Mouse (Mus musculus) forebrain, embryonic 16.5 days (tissue): ENCODE measurements around the gene Flt3. TPM values are rescaled to one million over a fixed set of nuclear protein-coding genes. Genes with fewer than 3 reads are reported as not detected.

Experiments used
- ATAC-seq: fragments of 200-750 bp; cut with Nextera tagmentation; 2 replicates; pipeline ENCODE4 v1.8.0; 2017; ENCODE audit warnings: mild to moderate bottlenecking, moderate library complexity
- H3K27ac ChIP-seq: fragments of 300-500 bp; sonication (generic); 2 replicates; pipeline ENCODE4 v1.5.1; 2014; ENCODE audit warnings: low read length, control low read depth
- H3K27me3 ChIP-seq: fragments of 300-500 bp; sonication (generic); replicated peaks from 2 replicates; pipeline ENCODE4 v1.6.1; 2014; ENCODE audit warnings: low read length; ENCODE audit not compliant: control insufficient read depth, insufficient read depth
- H3K36me3 ChIP-seq: fragments of 300-500 bp; sonication (generic); 2 replicates; pipeline ENCODE4 v1.6.1; 2014; ENCODE audit not compliant: control insufficient read depth, insufficient read depth
- H3K4me1 ChIP-seq: fragments of 300-500 bp; sonication (generic); replicated peaks from 2 replicates; pipeline ENCODE4 v1.6.1; 2014; ENCODE audit warnings: low read length; ENCODE audit not compliant: control insufficient read depth, insufficient read depth
- H3K4me2 ChIP-seq: fragments of 300-500 bp; sonication (generic); 2 replicates; pipeline ENCODE4 v1.6.1; 2014; ENCODE audit warnings: mild to moderate bottlenecking, low read length, control low read depth
- H3K4me3 ChIP-seq: fragments of 300-500 bp; sonication (generic); replicated peaks from 2 replicates; pipeline ENCODE4 v1.5.1; 2014; ENCODE audit warnings: mild to moderate bottlenecking, low read length, control low read depth
- H3K9ac ChIP-seq: fragments of 300-500 bp; sonication (generic); replicated peaks from 2 replicates; pipeline ENCODE4 v1.6.1; 2014; ENCODE audit warnings: low read depth, low read length, control low read depth
- H3K9me3 ChIP-seq: fragments of 300-500 bp; sonication (generic); 2 replicates; pipeline ENCODE4 v1.6.1; 2016; ENCODE audit warnings: low read length; ENCODE audit not compliant: control insufficient read depth
- WGBS: fragments of 180-500 bp; shearing (Covaris S2); extraction: QIAGEN DNeasy Blood & Tissue Kit; methylation state at CpG from one replicate; pipeline ENCODE4 v1.1.7; 2014; 5-methylcytosine and 5-hydroxymethylcytosine counted together
- polyA plus RNA-seq: library from polyadenylated mRNA; unstranded; fragments of >200 nt; fragmentation: Nextera tagmentation; extraction: Ambion mirVana; gene quantifications from 2 replicates; pipeline ENCODE4 v1.2.1, GENCODE M21; 2015

Flt3 gene
- polyA plus RNA-seq, 1 experiment from 2014 or later = 0.18 TPM

DNA sequence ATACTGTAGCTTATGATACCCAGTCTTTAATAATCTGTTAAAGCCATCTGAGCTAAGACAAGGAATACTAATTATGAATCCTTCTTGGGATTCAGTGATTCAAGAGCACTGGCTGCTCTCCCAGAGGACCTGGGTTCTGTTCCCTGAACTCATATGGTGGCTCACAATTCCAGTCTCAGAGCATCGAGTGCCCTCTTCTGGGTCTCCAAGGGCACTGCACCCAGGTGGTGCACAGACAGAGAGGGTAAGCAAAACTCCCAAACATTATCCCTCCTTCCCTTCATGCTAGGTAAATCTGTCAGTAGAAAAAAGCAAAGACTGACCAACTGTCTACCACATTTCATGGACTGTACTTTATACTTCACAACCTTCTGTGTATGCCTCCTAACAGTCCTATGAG lies 54.3 kb downstream of the Flt3 start:
- no peaks in the 10 kb centered on the region for H3K27me3 ChIP-seq

DNA sequence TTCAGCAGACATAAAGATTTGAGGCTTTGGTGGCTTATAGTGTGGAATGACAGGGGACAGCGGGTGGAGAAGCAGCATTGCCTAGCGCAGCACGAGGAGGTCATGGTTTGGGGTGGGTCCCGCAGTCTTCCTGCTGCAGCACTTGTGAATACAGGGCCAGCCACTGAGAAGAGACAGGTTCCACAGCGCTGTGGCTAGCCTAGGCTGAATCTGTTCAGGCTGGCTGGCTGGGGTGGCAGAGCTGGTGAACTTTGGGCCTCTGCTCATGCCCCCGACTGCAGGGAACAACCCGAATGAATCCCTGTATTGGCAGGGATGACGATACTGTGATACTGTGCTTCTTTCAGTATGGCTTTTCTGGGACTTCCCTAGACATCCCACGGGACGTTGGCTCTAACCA lies 56.4 kb downstream of the Flt3 start:
- no peaks in the 10 kb centered on the region for H3K4me1 ChIP-seq
- H3K9ac ChIP-seq = no peak overlapping the region
- H3K4me2 ChIP-seq = no peak overlapping the region
- no peaks in the 10 kb centered on the region for H3K9me3 ChIP-seq
- 90% methylated on average over 10 of the region's 10 CpGs for WGBS
- H3K27me3 ChIP-seq = no peaks in the 10 kb centered on the region
- no peak for ATAC-seq
- H3K27ac ChIP-seq = no peak overlapping the region
- no peak overlapping the region for H3K4me3 ChIP-seq
- no peaks in the 10 kb centered on the region for H3K36me3 ChIP-seq

More for the DNA sequence above, 54.3 kb downstream of the Flt3 start:
- Histone ChIP-seq H3K27ac (no peak overlapping the region), H3K4me2 (no peak overlapping the region), H3K4me1 (no peaks in the 10 kb centered on the region), H3K36me3 (no peaks in the 10 kb centered on the region), H3K9me3 (no peaks in the 10 kb centered on the region), H3K4me3 (no peak overlapping the region), H3K9ac (no peak overlapping the region)
- 71% methylated on average over 1 of the region's 1 CpGs for WGBS
- ATAC-seq = no peak

DNA sequence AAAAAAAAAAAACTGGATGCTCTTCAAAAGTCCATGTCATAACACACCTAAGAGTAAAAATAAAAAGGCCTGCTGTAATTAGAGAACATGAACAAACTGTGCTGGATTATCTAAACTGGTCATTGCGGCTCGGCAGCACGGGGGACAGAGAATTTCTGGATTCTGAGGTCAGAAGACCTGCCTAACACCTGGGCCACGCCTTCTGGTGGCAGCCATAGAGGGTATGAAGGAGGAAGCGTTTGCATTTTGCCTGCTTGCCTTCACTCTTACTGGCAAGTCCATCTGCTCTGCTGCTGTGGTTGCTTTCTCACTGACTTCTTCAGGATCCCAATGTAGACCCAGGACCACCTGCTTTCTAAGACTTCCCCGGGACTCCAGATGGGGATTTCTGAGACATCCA lies 57.4 kb downstream of the Flt3 start:
- no peak for ATAC-seq
- Histone ChIP-seq H3K36me3 (no peaks in the 10 kb centered on the region), H3K4me3 (no peak overlapping the region), H3K9me3 (no peaks in the 10 kb centered on the region), H3K4me2 (no peak overlapping the region), H3K4me1 (no peaks in the 10 kb centered on the region), H3K27me3 (no peaks in the 10 kb centered on the region), H3K27ac (no peak overlapping the region), H3K9ac (no peak overlapping the region)
- 90% methylated on average over 6 of the region's 6 CpGs for WGBS

DNA sequence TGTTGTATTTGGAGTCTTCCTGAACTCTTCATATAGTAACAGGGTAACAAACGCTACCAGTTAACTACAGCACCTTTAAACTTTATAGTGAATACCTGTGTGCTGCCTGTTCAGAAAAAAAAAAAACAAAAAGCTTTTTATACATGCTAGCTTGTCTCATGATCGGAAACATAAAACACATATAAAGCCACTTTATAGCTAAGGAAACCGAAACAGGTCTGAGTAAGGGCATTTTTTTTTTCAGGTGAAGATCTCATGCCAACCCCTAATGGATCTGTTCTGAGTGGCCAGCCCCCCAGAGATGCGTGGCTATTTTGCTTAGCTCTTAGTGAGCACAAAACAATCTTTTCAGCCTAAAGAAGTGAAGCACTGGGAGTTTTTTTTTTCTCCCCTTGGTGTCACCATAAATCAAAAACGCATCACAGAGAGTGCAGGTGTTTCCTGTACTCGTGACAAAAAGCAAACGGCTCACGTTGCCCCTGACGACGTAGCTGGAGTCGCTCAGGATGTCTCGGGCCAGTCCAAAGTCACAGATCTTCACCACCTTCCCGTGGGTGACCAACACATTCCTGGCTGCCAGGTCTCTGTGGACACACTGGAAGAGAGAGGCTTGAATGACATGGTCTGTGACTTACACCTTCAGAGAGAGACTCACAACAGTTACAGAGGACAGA lies 59.4 kb downstream of the Flt3 start:
- Histone ChIP-seq H3K4me1 (no peaks in the 10 kb centered on the region), H3K36me3 (no peaks in the 10 kb centered on the region), H3K27ac (no peak overlapping the region), H3K27me3 (no peaks in the 10 kb centered on the region), H3K4me2 (no peak overlapping the region), H3K9ac (no peak overlapping the region), H3K4me3 (no peak overlapping the region), H3K9me3 (no peaks in the 10 kb centered on the region)
- ATAC-seq = no peak
- 83% methylated on average over 13 of the region's 13 CpGs for WGBS

DNA sequence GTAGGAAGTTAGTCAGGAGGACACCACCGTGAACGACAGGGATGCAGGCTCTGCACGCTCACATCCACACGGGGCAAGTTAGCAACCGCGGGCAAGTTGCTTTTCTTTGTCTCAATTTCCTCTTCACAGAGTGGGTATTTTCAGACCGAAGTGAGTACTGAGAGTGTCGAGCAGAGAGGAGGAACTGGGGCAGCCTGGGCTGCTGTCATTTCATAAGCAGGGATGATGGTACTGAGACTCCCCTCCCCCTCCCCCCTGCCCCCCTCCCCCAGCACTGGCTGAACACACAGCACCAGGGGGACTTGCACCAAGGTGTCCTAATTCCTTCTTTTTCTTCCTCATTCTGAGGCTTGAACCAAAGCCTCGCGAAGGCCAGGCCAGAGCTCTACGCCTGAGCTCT lies 60.7 kb downstream of the Flt3 start:
- no peaks in the 10 kb centered on the region for H3K9me3 ChIP-seq
- no peak overlapping the region for H3K4me3 ChIP-seq
- H3K4me1 ChIP-seq = no peaks in the 10 kb centered on the region
- ATAC-seq = no peak
- no peaks in the 10 kb centered on the region for H3K36me3 ChIP-seq
- WGBS = 85% methylated on average over 11 of the region's 11 CpGs
- H3K4me2 ChIP-seq = no peak overlapping the region
- H3K27ac ChIP-seq = no peak overlapping the region
- H3K27me3 ChIP-seq = no peaks in the 10 kb centered on the region
- H3K9ac ChIP-seq = no peak overlapping the region

DNA sequence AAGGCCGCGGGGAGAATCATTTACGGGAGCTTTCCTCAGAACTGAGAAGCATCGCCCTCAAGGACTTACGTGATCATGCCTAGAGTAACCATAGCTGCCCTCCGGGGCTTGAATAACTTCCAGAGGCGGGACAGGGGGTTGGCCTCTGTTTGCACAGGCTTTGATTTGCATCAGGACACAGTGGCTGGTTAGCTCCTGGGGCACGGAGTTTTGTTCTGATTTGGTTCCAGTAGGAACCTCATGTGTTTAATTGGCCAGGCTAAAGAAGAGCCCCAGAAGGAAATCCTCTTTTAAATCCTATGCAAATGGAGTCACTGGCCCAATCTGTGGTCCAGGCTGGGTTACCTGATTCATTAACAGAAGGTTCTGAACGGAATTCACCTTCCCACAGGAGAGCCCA lies 61.3 kb downstream of the Flt3 start:
- Histone ChIP-seq H3K9me3 (no peaks in the 10 kb centered on the region), H3K36me3 (no peaks in the 10 kb centered on the region), H3K4me1 (no peaks in the 10 kb centered on the region), H3K4me2 (no peak overlapping the region), H3K9ac (no peak overlapping the region), H3K27ac (no peak overlapping the region), H3K4me3 (no peak overlapping the region), H3K27me3 (no peaks in the 10 kb centered on the region)
- WGBS = 58% methylated on average over 9 of the region's 9 CpGs
- ATAC-seq = no peak

DNA sequence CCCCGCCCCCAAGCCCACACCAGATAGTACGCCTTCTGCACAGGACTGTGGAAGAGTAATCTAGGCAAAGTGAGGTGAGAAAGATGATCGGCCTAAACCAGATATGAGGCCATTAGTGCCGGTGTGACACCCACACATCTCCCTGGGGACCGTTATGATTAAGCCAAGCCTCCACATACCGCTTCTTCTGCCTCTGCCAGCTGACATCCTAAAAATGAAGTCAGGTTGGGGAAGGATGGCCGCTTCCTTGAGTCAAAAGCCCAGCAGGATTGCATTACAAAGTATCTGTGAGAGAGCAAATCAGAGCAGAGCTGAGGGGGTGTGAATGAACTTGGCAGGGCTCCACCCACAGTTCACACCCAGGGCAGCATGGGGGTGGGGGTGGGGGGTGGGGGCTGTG lies 67.6 kb downstream of the Flt3 start:
- H3K36me3 ChIP-seq = no peaks in the 10 kb centered on the region
- 0 out of 2 replicates have a peak, but pooled peaks cover 2% of the 10 kb centered on the region for H3K27me3 ChIP-seq
- WGBS = 57% methylated on average over 7 of the region's 7 CpGs
- H3K27ac ChIP-seq = no peak overlapping the region
- ATAC-seq = no peak
- H3K9me3 ChIP-seq = no peaks in the 10 kb centered on the region
- no peak overlapping the region for H3K4me2 ChIP-seq
- no peak overlapping the region for H3K4me3 ChIP-seq
- H3K9ac ChIP-seq = no peak overlapping the region
- no peaks in the 10 kb centered on the region for H3K4me1 ChIP-seq

DNA sequence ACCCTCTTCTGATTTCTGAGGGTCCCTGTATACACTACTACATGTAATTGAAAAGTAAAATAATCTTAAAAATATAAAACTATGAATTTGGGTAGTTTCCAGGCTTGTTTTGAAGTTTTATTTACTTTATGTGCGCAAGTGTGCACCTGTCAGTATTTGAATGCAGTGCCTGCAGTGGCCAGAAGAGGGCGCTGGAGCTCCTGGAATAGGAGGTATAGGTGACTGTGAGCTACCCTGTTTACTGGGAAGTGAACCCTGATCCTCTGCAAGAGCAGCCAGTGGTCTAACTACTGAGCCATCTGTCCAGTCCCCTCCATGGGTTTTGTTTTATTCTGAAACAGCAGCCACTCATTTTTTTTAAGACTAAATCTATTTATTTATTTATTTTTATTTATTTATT lies 68.7 kb downstream of the Flt3 start:
- Histone ChIP-seq H3K9me3 (no peaks in the 10 kb centered on the region), H3K27ac (no peak overlapping the region), H3K36me3 (no peaks in the 10 kb centered on the region), H3K27me3 (0 out of 2 replicates have a peak, but pooled peaks cover 2% of the 10 kb centered on the region), H3K9ac (no peak overlapping the region), H3K4me2 (no peak overlapping the region), H3K4me1 (no peaks in the 10 kb centered on the region), H3K4me3 (no peak overlapping the region)
- ATAC-seq = no peak
- 37% methylated on average over 2 of the region's 2 CpGs for WGBS

DNA sequence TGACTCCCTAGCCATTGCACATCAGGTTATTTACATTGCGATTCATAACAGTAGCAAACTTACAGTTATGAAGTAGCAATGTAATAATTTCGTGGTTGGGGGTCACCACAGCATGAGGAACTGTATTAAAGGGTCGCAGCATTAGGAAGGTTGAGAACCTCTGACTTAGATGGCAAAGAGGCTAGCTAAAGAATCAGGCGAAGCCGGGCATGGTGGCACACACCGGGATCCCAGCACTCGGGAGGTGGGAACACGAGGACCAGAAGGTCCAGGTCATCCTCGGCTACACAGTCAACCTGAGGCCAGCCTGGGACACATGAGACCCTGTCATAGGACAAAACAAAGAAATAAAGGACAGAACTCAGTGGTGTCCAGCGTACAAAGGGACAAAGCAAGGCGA lies 70.3 kb downstream of the Flt3 start:
- 0 out of 2 replicates have a peak, but pooled peaks cover 2% of the 10 kb centered on the region for H3K27me3 ChIP-seq
- H3K27ac ChIP-seq = no peak overlapping the region
- H3K9me3 ChIP-seq = no peaks in the 10 kb centered on the region
- H3K4me3 ChIP-seq = no peak overlapping the region
- H3K4me1 ChIP-seq = no peaks in the 10 kb centered on the region
- H3K4me2 ChIP-seq = no peak overlapping the region
- no peak overlapping the region for H3K9ac ChIP-seq
- no peak for ATAC-seq
- WGBS = 83% methylated on average over 11 of the region's 11 CpGs
- no peaks in the 10 kb centered on the region for H3K36me3 ChIP-seq

DNA sequence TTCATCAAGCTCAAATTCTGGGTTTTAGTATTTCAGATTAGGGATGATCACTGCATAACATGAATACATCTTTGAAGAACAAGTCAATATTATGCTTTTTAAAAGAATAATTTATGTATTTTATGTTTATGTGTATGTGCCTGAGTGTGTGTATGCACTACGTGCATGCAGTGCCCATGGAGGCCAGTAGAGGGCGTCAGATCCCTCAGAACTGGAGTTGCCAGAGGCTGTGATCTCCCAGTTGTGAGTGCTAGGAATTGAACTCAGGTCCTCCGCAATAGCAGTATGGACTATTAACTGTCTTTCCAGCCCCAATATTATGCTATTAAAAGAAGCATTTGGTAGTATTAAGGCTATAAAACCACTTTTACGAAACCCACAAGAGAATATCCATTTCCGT lies 72.7 kb downstream of the Flt3 start:
- H3K9ac ChIP-seq = no peak overlapping the region
- no peak overlapping the region for H3K4me2 ChIP-seq
- H3K4me3 ChIP-seq = no peak overlapping the region
- 91% methylated on average over 5 of the region's 5 CpGs for WGBS
- no peak overlapping the region for H3K27ac ChIP-seq
- no peaks in the 10 kb centered on the region for H3K4me1 ChIP-seq
- no peak for ATAC-seq
- H3K27me3 ChIP-seq = peaks cover 6% of the 10 kb centered on the region
- H3K36me3 ChIP-seq = no peaks in the 10 kb centered on the region
- H3K9me3 ChIP-seq = no peaks in the 10 kb centered on the region
